Mouse (Mus musculus) brain, embryonic 14.5 days (tissue): ENCODE measurements around the gene Klhdc7b.

Experiments
- CTCF ChIP-seq: fragments of 200-500 bp; IDR thresholded peaks from 2 replicates; pipeline ENCODE4 v1.5.1; 2012; ENCODE audit warnings: inconsistent platforms, mild to moderate bottlenecking, moderate library complexity, borderline replicate concordance; ENCODE audit not compliant: insufficient read depth, insufficient read length; ENCODE audit errors: extremely low read depth
- POLR2A ChIP-seq: fragments of 200-500 bp; IDR thresholded peaks from 2 replicates; pipeline ENCODE4 v1.6.1; 2012; ENCODE audit warnings: mild to moderate bottlenecking, inconsistent platforms, borderline replicate concordance; ENCODE audit not compliant: poor library complexity, insufficient read depth, insufficient read length, severe bottlenecking; ENCODE audit errors: extremely low read depth

DNA sequence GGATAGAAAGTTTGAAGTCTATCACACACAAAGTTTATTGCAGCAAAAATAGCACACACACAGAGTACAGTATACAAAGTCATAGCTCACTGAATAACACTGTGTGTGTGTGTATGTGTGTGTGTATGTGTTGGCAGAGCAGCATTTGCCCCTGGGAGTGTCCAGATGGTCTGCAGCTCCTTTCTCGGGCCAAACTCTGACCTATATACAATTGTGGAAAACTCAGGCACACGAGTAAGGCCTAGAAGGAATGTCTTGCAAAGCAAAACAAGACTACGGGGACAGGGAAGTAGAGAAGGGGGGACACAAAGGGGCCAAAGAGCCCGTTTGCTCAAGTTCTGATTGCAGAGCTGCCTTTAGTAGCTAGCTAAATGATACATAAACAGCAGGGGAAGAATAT is 48.2 kb downstream of the Klhdc7b start:
- TF ChIP-seq CTCF, result no peak
- no peak for TF ChIP-seq POLR2A
